ENCODE assay signal across 8 mouse cellular contexts in the genomic region with DNA sequence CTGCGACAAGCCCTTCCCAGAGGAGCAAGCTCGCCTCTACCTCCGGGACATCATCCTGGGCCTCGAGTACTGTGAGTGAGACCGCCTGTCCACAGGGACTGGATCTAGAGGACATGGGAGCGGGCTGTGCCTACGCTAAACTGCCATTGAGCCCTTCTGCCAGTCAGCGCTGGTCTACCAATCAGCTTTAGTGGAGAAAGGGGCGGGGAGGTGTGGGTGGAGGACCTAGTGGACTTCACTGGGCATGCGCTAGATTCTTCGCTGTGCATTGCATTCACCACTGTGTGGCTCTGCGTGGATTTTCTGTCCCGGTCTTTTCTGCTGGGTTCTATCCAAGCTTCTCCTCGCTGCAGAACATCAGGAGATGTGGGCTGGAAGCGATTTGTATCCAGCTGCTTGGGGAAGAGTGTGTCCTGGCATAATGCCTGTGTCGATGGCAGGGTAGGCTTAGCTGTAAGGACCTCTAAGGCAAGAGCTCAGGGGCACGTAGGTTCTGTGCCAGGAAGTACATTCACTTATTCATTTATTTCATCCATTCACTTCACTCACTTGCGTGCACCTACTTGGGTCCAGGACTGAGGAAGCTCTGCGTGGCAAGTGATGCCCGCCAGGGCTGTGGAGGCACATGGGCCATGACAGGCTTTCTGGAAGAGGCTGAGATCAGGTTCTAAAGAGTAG. TPM values are rescaled to one million over a fixed set of nuclear protein-coding genes. Genes with fewer than 3 reads are reported as not detected.
A peak's percentile ranks its signal among the peaks of the same experiment; 100 is the strongest.
DNase-seq lines count a peak whose midpoint lies in the region; ATAC-seq lines count a peak whose summit lies in the region.

No protein-coding gene starts in this region.

- peaks cover 13% of the 10 kb centered on the region for H3K4me1 ChIP-seq in embryonic facial prominence, embryonic 10.5 days
- peaks cover 4% of the 10 kb centered on the region for H3K4me1 ChIP-seq in intestine, embryonic 16.5 days (ENCODE audit: control insufficient read depth, insufficient read depth, low read length)

- peak overlapping the region; percentile 73 for H3K4me2 ChIP-seq in intestine, embryonic 16.5 days (ENCODE audit: low read depth, low read length)

- DNase-seq in adrenal gland, postnatal 4 days (ENCODE audit: low spot score in 2 of 2), result peak; percentile 50 to 79
- peak; percentile 88 for DNase-seq in embryonic facial prominence, embryonic 10.5 days (ENCODE audit: low spot score)
- peak; percentile 66 to 83 for DNase-seq in gastrocnemius, postnatal 4 days (ENCODE audit: low spot score in 2 of 2)
- DNase-seq in left cerebral cortex, postnatal 14 days (ENCODE audit: low spot score in 2 of 2), result peak; percentile 89 to 97
- peak; percentile 93 to 95 for DNase-seq in right cerebral cortex, postnatal 10 days (ENCODE audit: low spot score in 2 of 2)
- peak; percentile 82 for DNase-seq in yolk sac, embryonic 10.5 days (ENCODE audit: low spot score)

- 24% methylated on average over 20 of the region's 20 CpGs for WGBS in embryonic facial prominence, embryonic 10.5 days
- whole genome bisulfite sequencing in intestine, embryonic 16.5 days, result 24% methylated on average over 20 of the region's 20 CpGs

- intact Hi-C loops in left cerebral cortex, postnatal 14 days (cut with DNase I), result no loop called here

- peak overlapping the region; percentile 54 for H3K4me3 ChIP-seq in embryonic facial prominence, embryonic 10.5 days
- H3K4me3 ChIP-seq in intestine, embryonic 16.5 days (ENCODE audit: low read length), result peak overlapping the region; percentile 38

- H3K9me3 ChIP-seq in embryonic facial prominence, embryonic 10.5 days, result no peaks in the 10 kb centered on the region
- H3K9me3 ChIP-seq in intestine, embryonic 16.5 days (ENCODE audit: control insufficient read depth, low read length), result no peaks in the 10 kb centered on the region

- H3K9ac ChIP-seq in intestine, embryonic 16.5 days (ENCODE audit: low read depth, low read length), result peak overlapping the region; percentile 61

- no peaks in the 10 kb centered on the region for H3K36me3 ChIP-seq in embryonic facial prominence, embryonic 10.5 days (replicated peaks)
- H3K36me3 ChIP-seq in intestine, embryonic 16.5 days (ENCODE audit: control insufficient read depth, insufficient read depth, low read length), result no peaks in the 10 kb centered on the region

- H3K27ac ChIP-seq in embryonic facial prominence, embryonic 10.5 days (replicated peaks), result peak overlapping the region; percentile 62
- H3K27ac ChIP-seq in intestine, embryonic 16.5 days (ENCODE audit: low read length), result peak overlapping the region; percentile 47

- ATAC-seq in intestine, embryonic 16.5 days, result peak; percentile 94
- ATAC-seq in megakaryocyte-erythroid progenitor cell, adult 5-6 weeks (replicated peaks; ENCODE audit: low FRiP score, low TSS enrichment, poor library complexity, severe bottlenecking), result peak; percentile 96

- peaks cover 19% of the 10 kb centered on the region; the same call in 1 of the 2 replicates for H3K27me3 ChIP-seq in embryonic facial prominence, embryonic 10.5 days (replicated peaks; ENCODE audit: low read depth, poor library complexity, severe bottlenecking)
- no peaks in the 10 kb centered on the region for H3K27me3 ChIP-seq in intestine, embryonic 16.5 days (replicated peaks; ENCODE audit: control insufficient read depth, insufficient read depth, low read length)

RNA-seq across cellular contexts. Expression of gene Camkk1, which starts 12.2 kb away (rescaled TPM):
- total RNA-seq in adrenal gland, postnatal 4 days (2021), result 1 to 10 TPM; 2.5 to 2.6 TPM
- 5.6 and 6.9 TPM in 2 replicates for polyA plus RNA-seq in embryonic facial prominence, embryonic 10.5 days (2016; fragmentation: Nextera tagmentation; extraction: Ambion mirVana)
- total RNA-seq in gastrocnemius, postnatal 4 days (2021), result 1 to 10 TPM; 5.4 to 6.2 TPM
- 8.1 and 8.9 TPM in 2 replicates for polyA plus RNA-seq in intestine, embryonic 16.5 days (2015; fragmentation: Nextera tagmentation; extraction: Ambion mirVana)
- total RNA-seq in left cerebral cortex, postnatal 14 days (2021), result 10 to 100 TPM; 47.2 to 53.4 TPM
- 0.12 and 0.28 TPM in 2 replicates for total RNA-seq in megakaryocyte-erythroid progenitor cell, adult 5-6 weeks (2014; fragmentation: Nextera tagmentation)
- total RNA-seq in megakaryocyte-erythroid progenitor cell, adult 5-6 weeks (2017), result 0.53 TPM in 1 of 2 replicates, not detected in the other

RNA-seq across cellular contexts. Expression of gene Ncbp3, which starts 16.6 kb away (rescaled TPM):
- 10 to 100 TPM; 15.2 to 17.2 TPM for total RNA-seq in adrenal gland, postnatal 4 days (2021)
- polyA plus RNA-seq in embryonic facial prominence, embryonic 10.5 days (2016; fragmentation: Nextera tagmentation; extraction: Ambion mirVana), result 13.7 and 13.8 TPM in 2 replicates
- 1 to 10 TPM; 8.6 to 10.0 TPM for total RNA-seq in gastrocnemius, postnatal 4 days (2021)
- polyA plus RNA-seq in intestine, embryonic 16.5 days (2015; fragmentation: Nextera tagmentation; extraction: Ambion mirVana), result 7.7 and 8.3 TPM in 2 replicates
- 1 to 10 TPM; 8.0 to 9.7 TPM for total RNA-seq in left cerebral cortex, postnatal 14 days (2021)
- 12.5 and 12.7 TPM in 2 replicates for total RNA-seq in megakaryocyte-erythroid progenitor cell, adult 5-6 weeks (2014; fragmentation: Nextera tagmentation)
- total RNA-seq in megakaryocyte-erythroid progenitor cell, adult 5-6 weeks (2017), result 16.4 and 19.1 TPM in 2 replicates

RNA-seq across cellular contexts. Expression of gene P2rx1, which starts 32.1 kb away (rescaled TPM):
- total RNA-seq in adrenal gland, postnatal 4 days (2021), result 1 to 10 TPM; 1.3 to 3.2 TPM
- 0.79 and 1.0 TPM in 2 replicates for polyA plus RNA-seq in embryonic facial prominence, embryonic 10.5 days (2016; fragmentation: Nextera tagmentation; extraction: Ambion mirVana)
- total RNA-seq in gastrocnemius, postnatal 4 days (2021), result 1 to 10 TPM; 2.3 to 3.1 TPM
- 15.7 and 16.5 TPM in 2 replicates for polyA plus RNA-seq in intestine, embryonic 16.5 days (2015; fragmentation: Nextera tagmentation; extraction: Ambion mirVana)
- total RNA-seq in left cerebral cortex, postnatal 14 days (2021), result 1 to 10 TPM; 1.2 to 1.3 TPM
- total RNA-seq in megakaryocyte-erythroid progenitor cell, adult 5-6 weeks (2014; fragmentation: Nextera tagmentation), result 1.8 and 3.1 TPM in 2 replicates
- 2.2 TPM in 1 of 2 replicates, not detected in the other for total RNA-seq in megakaryocyte-erythroid progenitor cell, adult 5-6 weeks (2017)

RNA-seq across cellular contexts. Expression of gene Itgae, which starts 59.4 kb away (rescaled TPM):
- total RNA-seq in adrenal gland, postnatal 4 days (2021), result under 1 TPM; 0.42 to 0.45 TPM
- 0.45 and 0.52 TPM in 2 replicates for polyA plus RNA-seq in embryonic facial prominence, embryonic 10.5 days (2016; fragmentation: Nextera tagmentation; extraction: Ambion mirVana)
- under 1 TPM; 0.07 to 0.16 TPM for total RNA-seq in gastrocnemius, postnatal 4 days (2021)
- 0.37 TPM in 2 replicates for polyA plus RNA-seq in intestine, embryonic 16.5 days (2015; fragmentation: Nextera tagmentation; extraction: Ambion mirVana)
- under 1 TPM; 0.53 to 0.55 TPM for total RNA-seq in left cerebral cortex, postnatal 14 days (2021)
- 0.17 and 0.20 TPM in 2 replicates for total RNA-seq in megakaryocyte-erythroid progenitor cell, adult 5-6 weeks (2014; fragmentation: Nextera tagmentation)
- total RNA-seq in megakaryocyte-erythroid progenitor cell, adult 5-6 weeks (2017), result not detected in 2 replicates

Comparison
In these comparisons a context has a peak if more than half of its experiments do, and no peak if none do; other contexts are left out.
1. Peak in every context shown above with its lines: DNase-seq, ATAC-seq, H3K4me3 ChIP-seq and H3K27ac ChIP-seq.
2. RNA of gene Camkk1, which starts 12.2 kb away (total RNA-seq): 47.2 to 53.4 TPM in left cerebral cortex, postnatal 14 days; 5.4 to 6.2 TPM in gastrocnemius, postnatal 4 days, 2.5 to 2.6 TPM in adrenal gland, postnatal 4 days and 0.12 to 0.53 TPM in megakaryocyte-erythroid progenitor cell, adult 5-6 weeks; every median in the first group is over 4 times any median in the second.